9 mouse cellular contexts compared by ENCODE assay signal in genomic region chr2:165159055-165159688, GRCm38 (mm10).
DNase-seq lines count a peak whose midpoint lies in the region; ATAC-seq and TF ChIP-seq lines count a peak whose summit lies in the region.
"Had no signal": no experiment of that assay in that cellular context is flagged by ENCODE, and none has a peak within 500 bp of the region (broad histone marks: within the 10 kb centered on the region; RNA-seq: fewer than 3 reads in every experiment).

No protein-coding gene starts in this region.

- ATAC-seq in kidney, embryonic 14.5 days (ENCODE audit: low FRiP score, low TSS enrichment) = peak; percentile 52

- H3K36me3 ChIP-seq in MEL (ENCODE audit: control insufficient read depth in 1 of 2, insufficient read depth in 2 of 2, low read length in 2 of 2) = no peaks in the 10 kb centered on the region
- H3K36me3 ChIP-seq in kidney, embryonic 14.5 days (ENCODE audit: control insufficient read depth, insufficient read depth, low read length) = no peaks in the 10 kb centered on the region
- H3K36me3 ChIP-seq in midbrain, embryonic 10.5 days = no peaks in the 10 kb centered on the region

- WGBS in kidney, embryonic 14.5 days = 15% methylated on average over 15 of the region's 15 CpGs
- 17% methylated on average over 15 of the region's 15 CpGs for WGBS in midbrain, embryonic 10.5 days

- H3K4me1 ChIP-seq in MEL (ENCODE audit: control insufficient read depth in 1 of 2, insufficient read depth in 2 of 2, low read length in 2 of 2) = no peaks in the 10 kb centered on the region
- H3K4me1 ChIP-seq in kidney, embryonic 14.5 days (ENCODE audit: control insufficient read depth, insufficient read depth, low read length) = no peaks in the 10 kb centered on the region
- H3K4me1 ChIP-seq in midbrain, embryonic 10.5 days = peaks cover 55% of the 10 kb centered on the region

- H3K79me2 ChIP-seq in MEL (ENCODE audit: control insufficient read depth, insufficient read depth, low read length, poor library complexity) = no peaks in the 10 kb centered on the region

- H3K4me2 ChIP-seq in kidney, embryonic 14.5 days (replicated peaks; ENCODE audit: low read depth, low read length) = no peak overlapping the region

- peak; percentile 23 for DNase-seq in MEL (ENCODE audit: low read depth, low spot score)
- peak; percentile 74 to 90 for DNase-seq in adrenal gland, adult (ENCODE audit: inconsistent age in 2 of 2, low spot score in 1 of 2)
- peak; percentile 91 for DNase-seq in forelimb bud, embryonic 11.5 days (ENCODE audit: low read depth, low spot score)
- DNase-seq in midbrain, embryonic 10.5 days (ENCODE audit: low spot score) = peak; percentile 73
- peak; percentile 32 for DNase-seq in thymus, postnatal 14 days
- no peak for DNase-seq in cerebellum, adult 18-20 months
- DNase-seq in right cerebral cortex, adult 18-20 months = no peak

- H3K9ac ChIP-seq in MEL (ENCODE audit: control insufficient read depth, low read depth, low read length, poor library complexity, severe bottlenecking) = no peak overlapping the region
- H3K9ac ChIP-seq in kidney, embryonic 14.5 days (ENCODE audit: low read depth, low read length) = no peak overlapping the region

- no peak overlapping the region for H3K27ac ChIP-seq in MEL (ENCODE audit: control insufficient read depth, low read depth, low read length)
- H3K27ac ChIP-seq in kidney, embryonic 14.5 days (ENCODE audit: low read depth, low read length) = no peak overlapping the region
- no peak overlapping the region for H3K27ac ChIP-seq in midbrain, embryonic 10.5 days (replicated peaks)
- H3K27ac ChIP-seq: macrophage had no signal

- H3K4me3 ChIP-seq in MEL (ENCODE audit: control insufficient read depth in 1 of 2, insufficient read depth in 1 of 2, low read depth in 2 of 2, low read length in 2 of 2) = no peak overlapping the region
- H3K4me3 ChIP-seq in kidney, embryonic 14.5 days (ENCODE audit: low read length) = no peak overlapping the region
- no peak overlapping the region for H3K4me3 ChIP-seq in midbrain, embryonic 10.5 days

- no peak for TF ChIP-seq EP300 in MEL (IDR thresholded peaks at IDR 0.05; ENCODE audit: low read depth in 1 of 2, low read length in 2 of 2)

- no peak for TF ChIP-seq RAD21 in MEL (IDR thresholded peaks at IDR 0.05; ENCODE audit: low read depth, low read length)

- TF ChIP-seq CTCF in MEL (IDR thresholded peaks at IDR 0.05 in 2 of 3, conservative IDR thresholded peaks at IDR 0.05 in 1 of 3; ENCODE audit: control insufficient read depth in 1 of 3, insufficient read depth in 1 of 3, low read depth in 2 of 3, low read length in 3 of 3, poor library complexity in 1 of 3, severe bottlenecking in 1 of 3) = no peak

- H3K27me3 ChIP-seq in MEL (ENCODE audit: control insufficient read depth in 1 of 2, insufficient read depth in 2 of 2, low read length in 2 of 2) = no peaks in the 10 kb centered on the region
- H3K27me3 ChIP-seq in kidney, embryonic 14.5 days (ENCODE audit: control insufficient read depth, insufficient read depth, low read length) = peaks cover 9% of the 10 kb centered on the region
- H3K27me3 ChIP-seq in midbrain, embryonic 10.5 days (ENCODE audit: low read depth, poor library complexity, severe bottlenecking) = peaks cover 56% of the 10 kb centered on the region

- TF ChIP-seq POLR2A in MEL (IDR thresholded peaks at IDR 0.05; ENCODE audit: control insufficient read depth in 1 of 2, insufficient read depth in 1 of 2, low read depth in 1 of 2, low read length in 2 of 2, poor library complexity in 1 of 2) = no peak

- no peaks in the 10 kb centered on the region for H3K9me3 ChIP-seq in MEL (replicated peaks; ENCODE audit: insufficient read depth, low read length)
- H3K9me3 ChIP-seq in kidney, embryonic 14.5 days (ENCODE audit: control insufficient read depth, low read length) = no peaks in the 10 kb centered on the region
- no peaks in the 10 kb centered on the region for H3K9me3 ChIP-seq in midbrain, embryonic 10.5 days (replicated peaks)

TF ChIP-seq in MEL, 35 proteins besides CTCF, POLR2A, EP300 and RAD21:
- TF ChIP-seq TAL1 (IDR thresholded peaks at IDR 0.05; ENCODE audit: low read length) (no peak), TBP (IDR thresholded peaks at IDR 0.05; ENCODE audit: low read depth, low read length) (no peak), MXI1 (IDR thresholded peaks at IDR 0.05; ENCODE audit: low read depth, low read length) (no peak), NELFE (IDR thresholded peaks at IDR 0.05; ENCODE audit: low read depth, low read length) (no peak), ZMIZ1 (IDR thresholded peaks at IDR 0.05; ENCODE audit: low read depth, low read length) (no peak), E2F4 (IDR thresholded peaks at IDR 0.05; ENCODE audit: borderline replicate concordance, low read depth, low read length) (no peak)

Comparison
In these comparisons a context has a peak if more than half of its experiments do, and no peak if none do; other contexts are left out.
1. DNase-seq: peak in MEL (single experiment), adrenal gland, adult (2 of 2), forelimb bud, embryonic 11.5 days (single experiment), midbrain, embryonic 10.5 days (single experiment) and thymus, postnatal 14 days (single experiment); none in cerebellum, adult 18-20 months (0 of 2) and right cerebral cortex, adult 18-20 months (single experiment).